Comparison of ENCODE assay signal across 9 mouse cellular contexts in genomic region chr5:142841372-142842136, GRCm38 (mm10). TPM values are rescaled to one million over a fixed set of nuclear protein-coding genes. Genes with fewer than 3 reads are reported as not detected.
DNase-seq lines count a peak whose midpoint lies in the region; ATAC-seq and TF ChIP-seq lines count a peak whose summit lies in the region.
"Had no signal": no experiment of that assay in that cellular context is flagged by ENCODE, and none has a peak within 500 bp of the region (broad histone marks: within the 10 kb centered on the region; RNA-seq: fewer than 3 reads in every experiment).

No protein-coding gene starts in this region.

- H3K4me1 ChIP-seq in heart, embryonic 10.5 days = peaks cover 20% of the 10 kb centered on the region
- H3K4me1 ChIP-seq in limb, embryonic 14.5 days (ENCODE audit: control insufficient read depth, insufficient read depth, low read length) = no peaks in the 10 kb centered on the region

- TF ChIP-seq CTCF in gastrocnemius, adult 2 months (IDR thresholded peaks at IDR 0.05) = no peak

- 0 out of 2 replicates have a peak overlapping the region, but pooled peaks have one; percentile 12 for H3K9ac ChIP-seq in limb, embryonic 14.5 days (ENCODE audit: low read depth, low read length, severe bottlenecking)

- H3K9me3 ChIP-seq in heart, embryonic 10.5 days = no peaks in the 10 kb centered on the region
- H3K9me3 ChIP-seq in limb, embryonic 14.5 days (ENCODE audit: control insufficient read depth, low read length) = no peaks in the 10 kb centered on the region

- no peaks in the 10 kb centered on the region for H3K36me3 ChIP-seq in heart, embryonic 10.5 days
- no peaks in the 10 kb centered on the region for H3K36me3 ChIP-seq in limb, embryonic 14.5 days (ENCODE audit: control insufficient read depth, insufficient read depth, low read length)

- no peak for ATAC-seq in limb, embryonic 14.5 days (ENCODE audit: low FRiP score, low read depth)

- TF ChIP-seq POLR2A in limb, embryonic 14.5 days (IDR thresholded peaks at IDR 0.05; ENCODE audit: borderline replicate concordance, extremely low read depth, insufficient read depth, insufficient read length) = no peak

- 66% methylated on average over 8 of the region's 8 CpGs for WGBS in heart, embryonic 10.5 days
- 74% methylated on average over 8 of the region's 8 CpGs for WGBS in limb, embryonic 14.5 days

- no peak overlapping the region for H3K4me3 ChIP-seq in gastrocnemius, adult 2 months
- H3K4me3 ChIP-seq in heart, embryonic 10.5 days = no peak overlapping the region
- H3K4me3 ChIP-seq in limb, embryonic 14.5 days (replicated peaks; ENCODE audit: low read length) = no peak overlapping the region

- intact Hi-C loops in gastrocnemius, adult 2 months (cut with DNase I) = loop anchor here (2.0 kb wide), 1 partner anchor 75 kb away; no protein-coding TSS in a partner anchor
- intact Hi-C loops in left cerebral cortex, postnatal 36 days (cut with DNase I) = no loop called here

- no peak for DNase-seq in gastrocnemius, adult 2 months
- no peak for DNase-seq in gastrocnemius, postnatal 4 days (ENCODE audit: low spot score in 2 of 2)
- peak; percentile 88 for DNase-seq in NIH3T3 (ENCODE audit: low read depth)
- DNase-seq in heart, embryonic 10.5 days (ENCODE audit: low spot score) = no peak
- peak; percentile 20 for DNase-seq in limb, embryonic 14.5 days (ENCODE audit: low spot score)
- DNase-seq in left cerebral cortex, postnatal 36 days (ENCODE audit: low spot score in 2 of 2) = no peak
- DNase-seq in frontal cortex, postnatal 25 days (ENCODE audit: low spot score in 2 of 2) = no peak
- no peak for DNase-seq in thymus, postnatal 14 days
- DNase-seq: liver had no signal

- H3K27me3 ChIP-seq in heart, embryonic 10.5 days (ENCODE audit: insufficient read depth, poor library complexity, severe bottlenecking) = no peaks in the 10 kb centered on the region
- H3K27me3 ChIP-seq in limb, embryonic 14.5 days (ENCODE audit: control insufficient read depth, insufficient read depth, low read length) = no peaks in the 10 kb centered on the region

- no peak overlapping the region for H3K4me2 ChIP-seq in limb, embryonic 14.5 days (replicated peaks; ENCODE audit: low read depth, low read length, severe bottlenecking)

- peak overlapping the region; percentile 53 for H3K27ac ChIP-seq in gastrocnemius, adult 2 months
- H3K27ac ChIP-seq in heart, embryonic 10.5 days = 0 out of 2 replicates have a peak overlapping the region, but pooled peaks have one; percentile 42
- H3K27ac ChIP-seq in limb, embryonic 14.5 days (replicated peaks; ENCODE audit: low read depth, low read length) = no peak overlapping the region

RNA-seq across cellular contexts. Expression of gene Tnrc18, which starts 24.1 kb away (rescaled TPM):
- total RNA-seq in gastrocnemius, adult 2 months (2021) = 10 to 100 TPM; 31.5 to 32.0 TPM
- total RNA-seq in gastrocnemius, postnatal 4 days (2021) = 10 to 100 TPM; 82.2 TPM
- polyA plus RNA-seq in heart, embryonic 10.5 days (2016; fragmentation: Nextera tagmentation; extraction: Ambion mirVana) = 22.2 and 24.8 TPM in 2 replicates
- 61.1 and 85.3 TPM in 2 replicates for polyA plus RNA-seq in limb, embryonic 14.5 days (2012; rRNA removed)
- polyA plus RNA-seq in limb, embryonic 14.5 days (2014; fragmentation: Nextera tagmentation; extraction: Ambion mirVana) = 46.6 and 55.7 TPM in 2 replicates
- total RNA-seq in left cerebral cortex, postnatal 36 days (2021) = 100 to 1,000 TPM; 117 to 147 TPM

RNA-seq across cellular contexts. Expression of gene Fbxl18, which starts 53.7 kb away (rescaled TPM):
- 1 to 10 TPM; 5.8 to 6.2 TPM for total RNA-seq in gastrocnemius, adult 2 months (2021)
- 1 to 10 TPM; 9.7 to 9.8 TPM for total RNA-seq in gastrocnemius, postnatal 4 days (2021)
- polyA plus RNA-seq in heart, embryonic 10.5 days (2016; fragmentation: Nextera tagmentation; extraction: Ambion mirVana) = 13.4 and 14.6 TPM in 2 replicates
- polyA plus RNA-seq in limb, embryonic 14.5 days (2012; rRNA removed) = 12.5 and 21.1 TPM in 2 replicates
- polyA plus RNA-seq in limb, embryonic 14.5 days (2014; fragmentation: Nextera tagmentation; extraction: Ambion mirVana) = 9.4 and 10.2 TPM in 2 replicates
- 10 to 100 TPM; 30.4 to 34.1 TPM for total RNA-seq in left cerebral cortex, postnatal 36 days (2021)

Comparison
In these comparisons a context has a peak if more than half of its experiments do, and no peak if none do; other contexts are left out.
1. DNase-seq: peak in NIH3T3 (single experiment) and limb, embryonic 14.5 days (single experiment); none in gastrocnemius, adult 2 months (single experiment), gastrocnemius, postnatal 4 days (0 of 2), heart, embryonic 10.5 days (single experiment), left cerebral cortex, postnatal 36 days (0 of 2), frontal cortex, postnatal 25 days (0 of 2) and thymus, postnatal 14 days (single experiment).